Mouse (Mus musculus) limb, embryonic 14.5 days (tissue): ENCODE data around the gene Apoa4. TPM values are rescaled to one million over a fixed set of nuclear protein-coding genes. Genes with fewer than 3 reads are reported as not detected.

ENCODE experiments used
- ATAC-seq: fragments of 200-750 bp; cut with Nextera tagmentation; 2 replicates; pipeline ENCODE4 v1.8.0; 2017; ENCODE audit warnings: low read depth, moderate number of reproducible peaks, moderate TSS enrichment; ENCODE audit not compliant: low FRiP score
- DNase-seq: peaks from one replicate; pipeline ENCODE4 v3.0.0-alpha.2; 2015; ENCODE audit warnings: low spot score
- H3K27ac ChIP-seq: fragments of 300-500 bp; sonication (generic); replicated peaks from 2 replicates; pipeline ENCODE4 v1.5.1; 2014; ENCODE audit warnings: low read depth, mild to moderate bottlenecking, low read length, moderate library complexity, mixed read lengths
- H3K27me3 ChIP-seq: fragments of 300-500 bp; sonication (generic); 2 replicates; pipeline ENCODE4 v1.6.1; 2014; ENCODE audit warnings: low read length, mixed read lengths; ENCODE audit not compliant: control insufficient read depth, insufficient read depth
- H3K36me3 ChIP-seq: fragments of 300-500 bp; sonication (generic); 2 replicates; pipeline ENCODE4 v1.6.1; 2014; ENCODE audit warnings: mild to moderate bottlenecking, low read length, moderate library complexity, mixed read lengths; ENCODE audit not compliant: control insufficient read depth, insufficient read depth
- H3K4me1 ChIP-seq: fragments of 300-500 bp; sonication (generic); 2 replicates; pipeline ENCODE4 v1.6.1; 2014; ENCODE audit warnings: antibody characterized with exemption, low read length, mixed read lengths; ENCODE audit not compliant: control insufficient read depth, insufficient read depth
- H3K4me2 ChIP-seq: fragments of 300-500 bp; sonication (generic); replicated peaks from 2 replicates; pipeline ENCODE4 v1.6.1; 2014; ENCODE audit warnings: low read depth, mild to moderate bottlenecking, low read length, moderate library complexity; ENCODE audit not compliant: severe bottlenecking
- H3K4me3 ChIP-seq: fragments of 300-500 bp; sonication (generic); replicated peaks from 2 replicates; pipeline ENCODE4 v1.5.1; 2014; ENCODE audit warnings: low read length
- H3K9ac ChIP-seq: fragments of 300-500 bp; sonication (generic); 2 replicates; pipeline ENCODE4 v1.6.1; 2014; ENCODE audit warnings: mild to moderate bottlenecking, low read depth, low read length, moderate library complexity; ENCODE audit not compliant: severe bottlenecking
- H3K9me3 ChIP-seq: fragments of 300-500 bp; sonication (generic); 2 replicates; pipeline ENCODE4 v1.6.1; 2016; ENCODE audit warnings: low read length; ENCODE audit not compliant: control insufficient read depth
- POLR2A ChIP-seq: fragments of 200-500 bp; IDR thresholded peaks from 2 replicates; pipeline ENCODE4 v1.8.0; 2012; ENCODE audit warnings: inconsistent platforms, mild to moderate bottlenecking, moderate library complexity, borderline replicate concordance; ENCODE audit not compliant: insufficient read depth, insufficient read length; ENCODE audit errors: extremely low read depth
- WGBS: fragments of 180-500 bp; shearing (Covaris S2); extraction: QIAGEN DNeasy Blood & Tissue Kit; methylation state at CpG from one replicate; pipeline ENCODE4 v1.1.7; 2014; 5-methylcytosine and 5-hydroxymethylcytosine counted together
- polyA plus RNA-seq, 2 experiments: library from polyadenylated mRNA; depleted of rRNA in 1 of 2; stranded (reverse) in 1 of 2; unstranded in 1 of 2; fragments of >200 nt; fragmentation: Nextera tagmentation in 1 of 2; extraction: Ambion mirVana in 1 of 2; gene quantifications; 2 replicates each; pipeline versions ENCODE4 v1.2.1 to v1.2.3; 2012 to 2014

Gene Apoa4
- polyA plus RNA-seq, 2 experiments: 1.4 TPM; not detected in 1

DNA sequence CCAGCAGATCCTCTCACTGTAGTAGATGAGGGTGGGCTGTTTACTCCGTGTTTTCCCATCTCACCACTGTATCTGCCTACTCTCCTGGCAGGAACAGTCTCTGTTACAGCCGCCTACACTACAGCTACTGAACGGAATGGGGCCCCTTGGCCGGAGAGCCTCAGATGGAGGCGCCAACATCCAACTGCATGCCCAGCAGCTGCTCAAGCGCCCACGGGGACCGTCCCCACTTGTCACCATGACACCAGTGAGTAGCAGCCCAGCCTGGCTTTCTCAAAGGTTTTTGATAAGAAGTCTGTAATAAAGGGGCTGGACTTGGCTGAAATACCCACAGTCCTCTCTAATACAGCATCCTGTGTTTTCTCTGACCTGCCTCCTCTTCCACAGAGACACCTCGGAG lies 42.0 kb upstream of the Apoa4 start:
- Histone ChIP-seq H3K9me3 (no peaks in the 10 kb centered on the region), H3K9ac (no peak overlapping the region), H3K27me3 (no peaks in the 10 kb centered on the region), H3K36me3 (peaks cover 73% of the 10 kb centered on the region), H3K27ac (no peak overlapping the region), H3K4me2 (no peak overlapping the region), H3K4me3 (no peak overlapping the region), H3K4me1 (no peaks in the 10 kb centered on the region)
- 88% methylated on average over 9 of the region's 9 CpGs for WGBS
- ATAC-seq: no peak
- no peak for DNase-seq
- no peak for TF ChIP-seq POLR2A

- Histone ChIP-seq H3K27me3 (no peaks in the 10 kb centered on the region), H3K27ac (no peak overlapping the region), H3K36me3 (peaks cover 77% of the 10 kb centered on the region), H3K9ac (no peak overlapping the region), H3K4me2 (no peak overlapping the region), H3K4me1 (no peaks in the 10 kb centered on the region), H3K9me3 (no peaks in the 10 kb centered on the region), H3K4me3 (no peak overlapping the region)
- 83% methylated on average over 7 of the region's 7 CpGs for WGBS
- ATAC-seq (no peak), DNase-seq (no peak)
- no peak for TF ChIP-seq POLR2A
Observed at GRCm38 (mm10) chr9:46198936-46199335, 41.6 kb upstream of the Apoa4 start.

GRCm38 (mm10) chr9:46199609-46200008 lies 40.9 kb upstream of the Apoa4 start:
- peaks cover 82% of the 10 kb centered on the region for H3K36me3 ChIP-seq
- no peak overlapping the region for H3K27ac ChIP-seq
- no peaks in the 10 kb centered on the region for H3K9me3 ChIP-seq
- H3K27me3 ChIP-seq: no peaks in the 10 kb centered on the region
- no peak overlapping the region for H3K9ac ChIP-seq
- DNase-seq: no peak
- 89% methylated on average over 2 of the region's 2 CpGs for WGBS
- no peak overlapping the region for H3K4me2 ChIP-seq
- no peak overlapping the region for H3K4me3 ChIP-seq
- ATAC-seq: no peak
- no peaks in the 10 kb centered on the region for H3K4me1 ChIP-seq
- no peak for TF ChIP-seq POLR2A

- Histone ChIP-seq H3K4me2 (no peak overlapping the region), H3K9me3 (no peaks in the 10 kb centered on the region), H3K9ac (no peak overlapping the region), H3K36me3 (peaks cover 63% of the 10 kb centered on the region), H3K27me3 (no peaks in the 10 kb centered on the region), H3K27ac (no peak overlapping the region), H3K4me1 (peaks cover 10% of the 10 kb centered on the region), H3K4me3 (no peak overlapping the region)
- ATAC-seq: no peak
- 70% methylated on average over 10 of the region's 10 CpGs for WGBS
- TF ChIP-seq POLR2A: no peak
- DNase-seq: no peak
Observed at GRCm38 (mm10) chr9:46206834-46207500, 33.5 kb upstream of the Apoa4 start.

- no peak overlapping the region for H3K4me2 ChIP-seq
- H3K36me3 ChIP-seq: peaks cover 64% of the 10 kb centered on the region
- peaks cover 10% of the 10 kb centered on the region for H3K4me1 ChIP-seq
- no peaks in the 10 kb centered on the region for H3K27me3 ChIP-seq
- H3K9me3 ChIP-seq: no peaks in the 10 kb centered on the region
- 87% methylated on average over 6 of the region's 6 CpGs for WGBS
- H3K27ac ChIP-seq: no peak overlapping the region
- no peak for DNase-seq
- no peak overlapping the region for H3K4me3 ChIP-seq
- ATAC-seq: no peak
- no peak for TF ChIP-seq POLR2A
- no peak overlapping the region for H3K9ac ChIP-seq
Observed at GRCm38 (mm10) chr9:46207501-46207869, 33.0 kb upstream of the Apoa4 start.
